Mouse (Mus musculus): ENCODE results near the gene 1700022I11Rik.

Gene 1700022I11Rik

DNA sequence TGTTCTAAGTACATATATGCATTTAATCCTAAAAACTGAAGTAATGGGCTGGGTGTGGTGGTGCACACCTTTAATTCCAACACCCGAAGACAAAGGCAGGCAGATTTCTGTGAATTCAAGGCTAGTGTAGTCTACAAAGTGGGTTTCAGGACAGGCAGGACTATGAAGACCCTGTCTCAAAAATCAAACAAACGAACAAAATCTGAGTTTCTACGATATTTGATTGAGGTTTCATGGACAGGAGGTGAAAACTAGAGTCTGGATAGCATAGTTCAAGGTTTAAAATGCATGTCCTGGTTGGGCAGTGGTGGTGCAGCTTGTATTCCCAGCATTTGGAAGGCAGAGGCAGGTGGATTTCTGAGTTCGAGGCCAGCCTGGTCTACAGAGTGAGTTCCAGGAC lies at the start of gene 1700022I11Rik:
Gene 1700022I11Rik, plus strand, starts transcription at position 301 of the 400 bp plus-strand sequence.
- no peak for DNase-seq (ENCODE audit: low spot score)

DNA sequence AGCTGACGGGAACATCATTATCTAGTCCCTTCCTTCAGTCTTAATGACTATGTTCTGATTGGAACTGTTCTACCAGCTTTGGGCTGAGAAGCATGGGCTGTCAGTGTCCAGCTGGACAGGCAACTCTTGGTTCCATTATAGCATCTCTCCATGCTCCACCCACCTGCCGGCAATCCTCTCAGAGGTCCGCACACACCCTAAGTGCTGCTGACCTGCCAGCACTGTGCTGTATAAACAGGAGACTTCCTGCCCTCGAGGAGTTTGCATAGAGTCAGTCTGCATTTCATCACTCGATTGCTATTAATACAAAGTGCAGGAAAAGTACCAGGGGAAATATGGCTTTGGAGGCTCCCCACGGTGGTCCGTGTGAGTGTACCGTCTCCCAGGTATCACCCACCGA lies 48.7 kb upstream of the 1700022I11Rik start:
- peak; percentile 16 for DNase-seq (ENCODE audit: low spot score)

DNA sequence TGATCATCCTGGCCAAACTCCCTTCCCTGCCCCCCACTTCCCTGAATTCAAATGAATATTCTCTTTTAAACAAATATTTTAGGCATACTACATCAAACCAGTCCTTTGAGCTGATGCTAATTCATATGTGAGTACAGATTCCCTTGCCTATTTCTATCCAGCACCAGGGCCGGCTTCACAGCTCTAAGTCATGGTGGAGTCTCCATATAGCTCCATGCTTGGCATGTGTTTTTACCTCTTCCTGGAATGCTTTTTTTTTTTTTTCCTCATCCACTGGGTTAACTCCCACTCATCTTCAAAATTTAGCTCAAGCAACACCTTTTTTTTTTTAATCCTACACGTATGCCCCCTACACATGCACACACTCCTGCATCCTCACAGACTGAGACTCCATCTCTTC lies 47.9 kb upstream of the 1700022I11Rik start:
- DNase-seq (ENCODE audit: low spot score) = no peak

DNA sequence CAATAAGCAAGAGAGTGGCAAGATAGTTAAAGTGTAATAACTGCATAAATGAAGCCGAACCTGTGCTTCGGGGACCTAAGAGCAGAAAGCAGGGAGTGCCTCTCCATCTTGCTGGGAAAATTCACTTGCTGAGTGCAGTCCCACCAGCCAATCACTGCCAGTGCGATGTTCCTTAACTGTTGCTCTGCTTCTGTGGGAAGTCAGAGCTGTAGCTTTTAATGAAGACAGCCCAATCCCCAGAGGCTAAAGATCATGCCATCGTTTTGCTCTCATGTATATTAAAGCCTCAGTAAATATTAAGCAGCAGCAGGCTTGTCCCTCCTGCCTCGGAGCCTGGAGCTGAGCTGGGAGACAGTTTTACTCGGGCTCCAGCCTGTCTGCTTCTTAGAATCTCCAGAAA lies 47.3 kb upstream of the 1700022I11Rik start:
- DNase-seq (ENCODE audit: low spot score) = no peak

DNA sequence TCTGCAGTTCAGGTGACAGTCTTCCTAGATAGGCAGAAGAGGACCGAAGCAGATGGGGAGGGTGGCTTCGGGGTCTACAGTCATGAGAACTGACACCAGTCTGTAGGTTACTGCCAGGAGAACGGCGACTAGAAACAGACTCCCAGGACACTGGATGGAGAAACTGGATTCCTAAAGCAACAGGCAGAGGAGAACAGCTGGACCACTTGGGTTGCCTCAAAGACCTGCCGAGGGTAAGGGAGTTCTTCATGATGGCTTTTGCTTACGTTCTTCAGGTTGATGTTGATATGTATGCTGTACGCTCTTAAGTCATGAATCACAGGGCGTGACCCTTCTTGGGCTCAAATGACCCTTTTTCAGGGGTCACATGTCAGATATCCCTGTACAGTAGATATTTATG lies 46.9 kb upstream of the 1700022I11Rik start:
- peak; percentile 31 for DNase-seq (ENCODE audit: low spot score)

DNA sequence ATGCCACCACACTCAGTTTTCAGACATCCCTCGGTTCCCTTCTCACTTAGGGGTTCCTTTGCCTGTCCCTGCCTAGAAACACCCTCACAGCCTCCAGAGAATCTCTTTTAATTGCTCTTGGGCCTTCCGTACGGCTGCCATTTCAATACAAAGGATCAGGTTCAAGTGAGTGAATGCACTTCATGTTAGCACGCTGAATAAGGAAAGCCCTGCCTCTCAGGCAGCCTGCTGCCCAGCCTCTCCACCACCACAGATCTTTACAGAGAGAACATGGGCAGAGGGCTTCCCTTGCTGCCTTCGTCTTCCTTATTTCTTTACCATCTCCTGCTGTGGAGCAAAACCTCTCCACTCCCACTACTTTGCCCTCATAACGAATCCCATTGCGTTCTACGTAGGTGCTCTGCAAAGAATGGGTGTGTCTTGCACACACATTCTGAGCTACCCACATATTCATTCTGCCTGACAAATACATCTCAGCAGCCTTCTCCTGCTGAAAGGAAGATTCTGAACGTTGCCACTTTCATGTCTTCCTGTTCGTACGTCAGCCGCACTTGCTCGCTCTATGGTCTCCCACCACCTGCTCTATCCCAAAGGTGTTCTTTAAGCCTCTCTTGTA lies 45.2 kb upstream of the 1700022I11Rik start:
- DNase-seq (ENCODE audit: low spot score) = peak; percentile 12

DNA sequence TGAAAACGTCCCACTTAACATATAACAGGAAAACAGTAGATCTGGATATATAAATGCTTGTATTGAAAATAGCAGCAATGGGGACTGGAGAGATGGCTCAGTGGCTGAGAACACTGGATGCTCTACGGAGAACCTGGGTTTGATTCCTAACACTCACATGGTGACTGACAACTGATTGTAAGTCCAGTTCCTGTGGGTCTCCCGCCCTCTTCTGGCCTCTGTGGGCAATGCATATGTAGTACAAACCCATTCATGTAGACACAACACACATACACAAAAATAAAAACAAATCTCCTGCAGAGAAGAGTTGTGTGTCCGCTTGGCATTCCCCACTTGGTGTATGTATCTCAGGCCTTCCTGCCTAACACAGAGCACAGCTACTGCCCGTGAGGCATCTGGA lies 41.2 kb upstream of the 1700022I11Rik start:
- peak; percentile 30 for DNase-seq (ENCODE audit: low spot score)

DNA sequence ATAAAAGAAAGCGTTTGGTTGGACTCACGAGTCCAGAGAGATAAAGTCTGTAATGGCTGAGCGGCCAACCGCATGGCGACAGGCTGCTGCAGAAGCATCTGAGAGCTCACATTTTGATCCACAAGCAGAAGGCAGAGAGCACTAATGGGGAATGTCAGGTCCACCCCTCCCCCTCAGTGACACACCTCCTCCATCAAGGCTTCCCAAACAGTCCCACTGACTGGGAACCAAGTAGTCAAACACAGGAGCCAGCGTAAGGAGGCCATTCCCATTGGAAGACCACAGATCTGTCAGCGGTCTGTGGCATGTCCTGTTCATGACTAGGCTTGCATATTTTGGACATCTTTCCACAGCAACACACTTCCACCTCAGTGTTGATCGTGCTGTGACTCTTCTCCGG lies 40.5 kb upstream of the 1700022I11Rik start:
- DNase-seq (ENCODE audit: low spot score) = peak; percentile 27

DNA sequence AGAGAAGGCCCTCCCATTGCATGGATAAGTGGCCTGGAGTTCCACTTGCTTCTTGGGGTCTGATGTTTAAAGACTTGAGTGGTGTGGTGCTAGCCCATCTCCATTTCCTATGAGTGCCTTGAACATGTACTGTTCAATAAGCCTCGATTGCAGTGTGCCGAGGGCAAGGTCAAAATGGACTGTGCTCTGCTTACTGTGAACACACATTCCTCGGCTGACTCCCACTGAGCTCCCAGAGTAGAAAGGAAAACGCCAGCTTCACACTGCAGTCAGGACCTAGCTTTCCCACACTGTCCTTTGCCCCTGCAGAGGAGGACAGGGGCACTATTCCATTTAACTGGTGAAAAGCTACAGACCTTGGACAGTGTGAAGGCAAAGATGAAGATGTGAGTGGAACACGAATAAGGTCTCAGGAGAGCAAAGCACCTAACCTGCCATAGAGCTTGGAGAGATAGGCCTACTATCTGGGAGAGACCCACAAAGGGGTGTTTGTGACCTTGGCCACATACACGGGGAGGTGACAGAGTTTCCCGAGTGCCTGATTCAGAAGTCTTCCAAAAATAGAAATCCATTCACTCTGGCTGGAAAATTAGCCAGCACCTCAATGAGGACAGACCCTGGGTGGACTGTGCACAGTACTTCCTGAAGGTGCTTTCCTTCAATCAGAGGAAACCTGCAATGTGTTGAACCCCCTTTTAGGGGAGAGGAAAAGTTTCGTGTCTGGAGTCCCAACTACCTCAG lies 37.0 kb upstream of the 1700022I11Rik start:
- peak; percentile 30 for DNase-seq (ENCODE audit: low spot score)

DNA sequence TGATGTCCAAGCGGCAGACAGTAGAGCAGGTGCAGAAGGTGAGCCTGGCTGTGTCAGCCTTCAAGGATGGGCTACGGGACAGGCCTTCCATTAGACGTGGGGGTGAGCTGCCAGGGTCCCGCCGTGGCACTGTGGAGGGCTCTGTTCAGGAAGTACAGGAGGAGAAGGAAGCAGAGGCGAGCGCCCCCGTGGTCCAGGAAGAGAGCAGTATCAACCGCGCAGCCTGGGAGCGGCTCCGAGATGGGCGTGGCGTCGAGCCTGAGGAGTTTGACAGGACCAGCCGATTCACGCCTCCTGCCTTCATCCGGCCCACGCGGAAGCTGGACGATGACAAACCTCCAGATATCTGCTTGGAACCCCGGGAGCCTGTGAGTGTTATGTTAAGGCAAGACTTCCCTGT lies 35.8 kb upstream of the 1700022I11Rik start:
- peak; percentile 72 for DNase-seq (ENCODE audit: low spot score)

DNA sequence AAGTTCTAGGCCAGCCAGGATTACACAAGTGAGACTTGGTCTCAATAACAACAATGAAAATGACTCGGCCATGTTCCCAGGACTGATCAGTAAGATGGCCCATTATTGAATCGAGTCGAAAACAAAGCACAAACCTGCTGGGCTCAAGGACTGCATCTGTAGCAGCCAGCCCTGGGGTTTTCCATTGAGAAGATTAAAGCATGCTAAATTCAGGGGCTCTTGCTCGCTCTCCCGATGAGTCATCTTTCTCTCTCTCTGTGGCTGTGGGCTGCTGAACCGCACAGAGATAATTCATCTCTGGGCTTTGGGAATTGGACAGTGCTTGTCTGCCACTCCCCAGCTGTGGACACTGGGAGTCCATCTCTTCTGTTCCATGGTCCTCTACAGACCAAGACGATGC lies 28.0 kb upstream of the 1700022I11Rik start:
- DNase-seq (ENCODE audit: low spot score) = no peak

DNA sequence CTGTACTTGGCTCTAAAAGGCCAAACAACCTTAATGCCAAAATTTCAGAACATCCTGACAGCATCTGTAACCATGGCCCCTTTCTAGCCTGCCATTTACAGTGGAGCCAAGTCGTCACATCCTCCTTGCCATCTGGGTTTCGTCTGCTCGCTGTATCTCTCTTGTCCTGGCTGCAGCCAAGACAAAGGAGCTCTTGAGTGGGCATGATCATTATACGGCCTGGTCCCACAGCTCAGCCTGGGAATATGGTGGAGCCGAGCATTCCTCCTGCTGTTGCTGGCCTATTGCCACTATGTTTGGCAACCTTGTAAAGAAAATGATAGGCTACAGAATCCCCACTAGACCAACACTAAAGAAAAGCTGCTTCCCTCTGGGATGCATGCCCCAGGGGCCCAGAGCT lies 26.1 kb upstream of the 1700022I11Rik start:
- DNase-seq (ENCODE audit: low spot score) = no peak

DNA sequence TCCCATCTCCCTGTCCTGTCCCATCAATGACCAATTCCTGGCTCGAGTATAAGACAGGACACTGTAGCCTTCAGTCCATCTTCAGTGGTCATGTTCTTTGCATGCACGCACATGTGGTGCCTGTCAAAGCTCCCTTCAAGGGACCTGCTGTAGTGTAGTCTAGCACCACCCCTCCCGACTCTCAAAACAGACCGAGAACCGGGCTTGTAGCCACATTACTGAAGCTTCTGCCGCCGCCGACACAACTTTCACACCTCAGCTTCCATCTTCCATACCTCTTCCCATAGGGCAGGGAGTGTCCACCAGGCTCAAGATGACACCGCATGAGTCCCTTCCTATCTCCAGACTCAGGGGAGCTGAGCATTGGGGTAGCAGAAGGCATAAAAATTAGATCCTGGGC lies 25.2 kb upstream of the 1700022I11Rik start:
- no peak for DNase-seq (ENCODE audit: low spot score)

DNA sequence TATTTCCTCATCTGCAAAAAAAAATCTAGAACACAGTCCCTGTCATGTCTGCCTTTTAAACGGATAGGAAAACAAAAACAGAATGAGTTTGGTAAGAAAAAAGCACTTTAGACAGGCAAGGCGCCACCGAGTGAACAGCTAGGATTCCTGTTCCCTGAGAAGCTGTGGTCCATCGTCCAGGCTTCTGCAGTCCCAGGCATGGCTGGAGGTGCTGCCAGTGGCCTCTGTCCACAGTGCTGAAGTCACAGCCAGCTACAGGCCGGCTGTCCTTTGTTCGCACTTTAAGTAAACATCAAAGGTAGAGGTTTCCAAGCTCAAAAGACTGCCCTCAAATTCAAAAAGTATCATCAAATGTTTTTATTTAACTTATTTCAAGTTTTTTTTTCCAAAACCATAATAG lies 24.4 kb upstream of the 1700022I11Rik start:
- DNase-seq (ENCODE audit: low spot score) = peak; percentile 73

DNA sequence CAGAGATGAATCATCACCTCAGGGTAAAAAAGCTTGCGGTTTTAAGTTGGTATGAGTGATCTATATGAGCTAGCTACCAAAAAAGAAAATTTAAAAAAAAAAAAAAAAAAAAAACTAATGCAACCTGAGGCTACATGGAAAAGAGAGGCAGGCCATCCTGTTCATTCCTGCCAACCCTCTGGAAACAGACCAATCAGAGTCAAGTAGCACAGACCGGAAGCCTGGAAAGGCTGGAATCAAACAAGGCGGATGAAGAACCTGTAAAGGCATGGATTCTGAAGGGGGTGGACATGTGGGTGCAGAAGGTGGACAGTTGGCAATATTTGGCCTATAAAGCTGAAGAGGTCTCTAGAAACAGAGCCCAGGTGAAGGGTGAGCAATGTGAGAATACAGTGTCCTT lies 24.0 kb upstream of the 1700022I11Rik start:
- no peak for DNase-seq (ENCODE audit: low spot score)

DNA sequence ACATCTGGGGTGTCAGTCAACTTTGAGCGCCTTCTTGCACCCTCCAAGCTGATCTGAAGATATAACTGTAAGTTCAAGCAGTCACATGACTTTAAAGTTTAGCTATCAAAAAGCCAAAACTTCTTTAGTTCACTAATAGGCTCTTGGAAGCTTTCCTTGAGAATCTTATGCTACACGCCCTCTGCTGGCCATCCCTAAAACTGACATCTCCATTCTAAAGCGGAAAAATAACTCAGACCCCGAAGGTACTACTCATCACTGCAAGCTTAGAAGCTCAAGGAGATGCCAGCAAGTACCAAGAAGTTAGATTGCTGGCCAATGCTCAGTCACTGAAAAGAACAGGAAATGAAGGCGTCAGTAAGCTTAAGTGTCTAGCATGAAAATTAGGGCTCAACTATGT lies 23.5 kb upstream of the 1700022I11Rik start:
- peak; percentile 76 for DNase-seq (ENCODE audit: low spot score)

DNA sequence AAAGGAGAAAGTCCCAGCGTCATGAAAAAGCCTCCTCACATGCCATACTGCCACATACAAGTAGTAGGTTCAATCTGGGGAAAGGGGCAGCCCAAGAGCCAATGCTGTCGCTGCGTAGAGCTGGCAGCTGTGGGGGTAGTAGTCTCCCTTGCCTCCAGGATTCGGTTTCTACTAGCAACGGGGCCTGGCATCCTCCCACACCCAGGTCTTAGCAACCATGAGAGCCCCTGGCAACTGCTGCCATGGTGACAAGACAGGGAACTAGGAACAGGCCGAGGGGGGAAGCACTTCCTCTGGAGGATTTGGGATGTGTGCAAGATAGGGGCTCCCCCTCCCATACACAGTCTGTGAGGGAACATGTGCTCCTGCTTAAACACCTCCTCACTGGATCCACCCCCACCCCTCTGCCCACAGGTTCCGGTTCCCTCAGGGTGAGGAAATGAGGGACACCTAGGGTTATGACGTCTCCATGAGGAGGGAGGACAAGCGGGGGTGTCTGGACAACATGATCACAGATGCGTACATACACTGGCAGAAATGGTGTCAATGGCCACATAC lies 22.6 kb upstream of the 1700022I11Rik start:
- DNase-seq (ENCODE audit: low spot score) = no peak

DNA sequence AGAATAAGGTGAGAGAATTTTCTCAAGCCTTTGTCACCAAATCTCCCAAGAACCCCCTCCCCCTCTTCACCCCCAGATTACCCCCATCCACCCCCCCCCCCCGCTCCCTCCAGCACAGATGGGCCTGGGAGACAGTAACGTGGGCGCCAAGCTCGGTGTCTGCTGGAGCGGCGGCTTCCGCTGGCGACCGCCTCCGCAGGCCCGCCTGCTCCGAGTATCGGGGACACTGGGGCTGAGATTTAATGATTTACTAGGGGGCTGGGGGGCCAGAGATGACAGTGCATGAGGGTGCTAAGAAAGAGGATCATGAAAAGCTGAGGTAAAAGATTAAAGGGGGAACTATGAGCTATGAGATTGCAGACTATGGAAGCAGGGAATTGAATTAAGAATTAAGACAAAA lies 20.9 kb upstream of the 1700022I11Rik start:
- DNase-seq (ENCODE audit: low spot score) = no peak

DNA sequence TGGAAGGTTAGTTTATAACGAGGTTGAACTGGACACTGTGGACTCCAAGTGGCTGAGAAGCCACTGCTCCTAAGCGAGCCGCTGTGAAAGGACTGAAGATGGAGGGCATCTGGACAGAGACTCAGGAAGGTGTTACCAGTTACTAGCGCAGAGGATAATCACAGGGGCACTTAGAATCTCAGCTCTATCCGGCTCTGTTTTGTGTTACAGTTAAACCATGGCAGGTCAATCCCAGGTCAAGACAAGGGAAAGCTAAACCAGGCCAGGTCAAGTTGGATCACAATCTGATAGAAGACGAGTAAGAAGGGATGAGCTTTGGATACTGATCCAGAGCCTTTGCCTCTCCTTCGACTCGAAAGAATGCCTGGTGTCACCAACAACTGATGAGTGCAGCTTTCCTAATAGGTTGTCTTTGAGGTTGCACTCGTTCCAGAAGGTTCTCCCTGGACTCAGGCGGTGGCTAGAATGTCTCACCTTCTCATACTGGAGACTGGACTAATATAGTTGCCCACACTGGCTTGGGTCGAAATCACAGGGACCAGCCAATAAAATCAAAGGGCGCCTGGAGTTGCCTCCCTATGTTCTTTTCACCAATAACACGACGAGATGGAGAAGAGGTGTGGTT lies 20.2 kb upstream of the 1700022I11Rik start:
- no peak for DNase-seq (ENCODE audit: low spot score)

DNA sequence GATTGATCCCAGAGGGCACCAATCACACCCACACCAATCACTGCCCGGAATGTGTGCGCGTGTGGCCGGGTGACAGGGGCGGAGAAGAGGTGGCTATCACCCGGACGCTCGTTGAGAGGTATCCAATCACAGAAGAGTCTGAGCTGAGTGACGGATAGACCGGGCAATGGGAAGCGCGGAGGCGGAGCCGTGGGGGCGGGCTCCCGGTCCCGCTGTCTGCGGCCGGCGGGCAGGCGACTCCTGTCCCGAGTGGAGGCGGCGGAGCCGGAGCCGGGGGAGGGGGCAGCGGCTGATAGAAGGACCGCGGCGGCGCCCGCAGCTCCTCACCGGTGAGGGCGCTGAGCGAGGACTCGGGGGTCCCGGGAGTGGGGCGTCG lies 19.7 kb upstream of the 1700022I11Rik start, which contains the start of gene Dnajb5:
Gene Dnajb5, plus strand, starts transcription at position 139 of the 376 bp plus-strand sequence.
- DNase-seq (ENCODE audit: low spot score) = peak; percentile 96

DNA sequence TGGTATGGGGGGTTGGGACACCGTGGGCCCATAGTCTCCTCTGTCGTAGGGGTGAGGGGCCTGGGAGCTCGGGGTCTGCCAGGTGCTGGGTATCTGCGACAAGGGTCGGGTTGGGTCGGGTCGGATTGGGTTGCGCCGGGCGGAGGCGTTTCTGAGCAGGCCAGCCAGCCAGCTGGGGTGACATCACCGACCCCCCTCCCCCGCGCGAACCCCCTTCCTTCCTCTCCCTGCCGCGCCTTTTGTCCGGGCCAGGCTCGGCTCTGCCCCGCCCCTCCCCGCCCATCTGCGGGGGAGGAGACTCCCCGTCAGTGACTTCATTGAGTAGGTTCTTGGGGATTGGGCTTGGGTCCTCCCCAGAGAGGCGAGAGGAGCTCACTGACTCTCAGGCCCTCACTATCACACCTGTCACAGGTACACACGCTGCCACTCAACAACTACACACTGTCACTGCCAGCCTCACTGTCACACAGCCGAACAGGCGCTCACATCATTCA lies 19.3 kb upstream of the 1700022I11Rik start:
- DNase-seq (ENCODE audit: low spot score) = peak; percentile 88
